Mouse (Mus musculus) intestine, embryonic 14.5 days (tissue): ENCODE results near the gene Gm7544. TPM values are rescaled to one million over a fixed set of nuclear protein-coding genes. Genes with fewer than 3 reads are reported as not detected.

Experiments used
- polyA plus RNA-seq: library from polyadenylated mRNA; unstranded; fragments of >200 nt; fragmentation: Nextera tagmentation; extraction: Ambion mirVana; gene quantifications from 2 replicates; pipeline ENCODE4 v1.2.1, GENCODE M21; 2014

The Gm7544 gene
- polyA plus RNA-seq, 1 experiment from 2014 or later, result not detected

Other genes starting within 250 kb of the Gm7544 start
- 199 and 220 TPM in 2 replicates for gene Mff, start 231.1 kb downstream of the Gm7544 start, polyA plus RNA-seq
- gene Tm4sf20, start 187.6 kb downstream of the Gm7544 start, polyA plus RNA-seq, result 86.0 and 95.7 TPM in 2 replicates
- gene Gm47791, start 184.8 kb downstream of the Gm7544 start, polyA plus RNA-seq, result not detected in 2 replicates
- gene Agfg1, start 116.5 kb downstream of the Gm7544 start, polyA plus RNA-seq, result 46.9 and 47.1 TPM in 2 replicates
- 0.23 TPM in 1 of 2 replicates, not detected in the other for gene A030005L19Rik, start 42.7 kb downstream of the Gm7544 start, polyA plus RNA-seq
- gene A030014E15Rik, start 31.1 kb downstream of the Gm7544 start, polyA plus RNA-seq, result not detected in 2 replicates
- not detected in 2 replicates for gene Gm6217, start 24.6 kb downstream of the Gm7544 start, polyA plus RNA-seq
- gene A030003K21Rik, start 12.6 kb downstream of the Gm7544 start, polyA plus RNA-seq, result not detected in 2 replicates
- gene Gm47955, start 4.3 kb upstream of the Gm7544 start, polyA plus RNA-seq, result not detected in 2 replicates
- gene Gm47959, start 44.5 kb upstream of the Gm7544 start, polyA plus RNA-seq, result not detected in 2 replicates
- gene Slc19a3, start 82.4 kb upstream of the Gm7544 start, polyA plus RNA-seq, result 0.34 and 0.49 TPM in 2 replicates
- gene Krtap28-10, start 86.5 kb upstream of the Gm7544 start, polyA plus RNA-seq, result not detected in 2 replicates
- gene Gm47969, start 88.9 kb upstream of the Gm7544 start, polyA plus RNA-seq, result not detected in 2 replicates
- gene A030005K14Rik, start 103.4 kb upstream of the Gm7544 start, polyA plus RNA-seq, result not detected in 2 replicates
- not detected in 2 replicates for gene Krtap28-13, start 104.9 kb upstream of the Gm7544 start, polyA plus RNA-seq
- 3.4 and 3.7 TPM in 2 replicates for gene Ccl20, start 160.8 kb upstream of the Gm7544 start, polyA plus RNA-seq
- gene Daw1, start 203.7 kb upstream of the Gm7544 start, polyA plus RNA-seq, result 0.22 TPM in 1 of 2 replicates, not detected in the other